Mouse (Mus musculus) limb, embryonic 14.5 days (tissue): Measurements from ENCODE around the gene Igfn1. TPM values are rescaled to one million over a fixed set of nuclear protein-coding genes. Genes with fewer than 3 reads are reported as not detected.
A peak's percentile ranks its signal among the peaks of the same experiment; 100 is the strongest.

Source experiments
- ATAC-seq: fragments of 200-750 bp; cut with Nextera tagmentation; 2 replicates; pipeline ENCODE4 v1.8.0; 2017; ENCODE audit warnings: low read depth, moderate number of reproducible peaks, moderate TSS enrichment; ENCODE audit not compliant: low FRiP score
- DNase-seq: peaks from one replicate; pipeline ENCODE4 v3.0.0-alpha.2; 2015; ENCODE audit warnings: low spot score
- H3K27ac ChIP-seq: fragments of 300-500 bp; sonication (generic); replicated peaks from 2 replicates; pipeline ENCODE4 v1.5.1; 2014; ENCODE audit warnings: low read depth, mild to moderate bottlenecking, low read length, moderate library complexity, mixed read lengths
- H3K27me3 ChIP-seq: fragments of 300-500 bp; sonication (generic); 2 replicates; pipeline ENCODE4 v1.6.1; 2014; ENCODE audit warnings: low read length, mixed read lengths; ENCODE audit not compliant: control insufficient read depth, insufficient read depth
- H3K36me3 ChIP-seq: fragments of 300-500 bp; sonication (generic); 2 replicates; pipeline ENCODE4 v1.6.1; 2014; ENCODE audit warnings: mild to moderate bottlenecking, low read length, moderate library complexity, mixed read lengths; ENCODE audit not compliant: control insufficient read depth, insufficient read depth
- H3K4me1 ChIP-seq: fragments of 300-500 bp; sonication (generic); 2 replicates; pipeline ENCODE4 v1.6.1; 2014; ENCODE audit warnings: antibody characterized with exemption, low read length, mixed read lengths; ENCODE audit not compliant: control insufficient read depth, insufficient read depth
- H3K4me2 ChIP-seq: fragments of 300-500 bp; sonication (generic); replicated peaks from 2 replicates; pipeline ENCODE4 v1.6.1; 2014; ENCODE audit warnings: low read depth, mild to moderate bottlenecking, low read length, moderate library complexity; ENCODE audit not compliant: severe bottlenecking
- H3K4me3 ChIP-seq: fragments of 300-500 bp; sonication (generic); replicated peaks from 2 replicates; pipeline ENCODE4 v1.5.1; 2014; ENCODE audit warnings: low read length
- H3K9ac ChIP-seq: fragments of 300-500 bp; sonication (generic); 2 replicates; pipeline ENCODE4 v1.6.1; 2014; ENCODE audit warnings: mild to moderate bottlenecking, low read depth, low read length, moderate library complexity; ENCODE audit not compliant: severe bottlenecking
- H3K9me3 ChIP-seq: fragments of 300-500 bp; sonication (generic); 2 replicates; pipeline ENCODE4 v1.6.1; 2016; ENCODE audit warnings: low read length; ENCODE audit not compliant: control insufficient read depth
- POLR2A ChIP-seq: fragments of 200-500 bp; IDR thresholded peaks from 2 replicates; pipeline ENCODE4 v1.8.0; 2012; ENCODE audit warnings: inconsistent platforms, mild to moderate bottlenecking, moderate library complexity, borderline replicate concordance; ENCODE audit not compliant: insufficient read depth, insufficient read length; ENCODE audit errors: extremely low read depth
- WGBS: fragments of 180-500 bp; shearing (Covaris S2); extraction: QIAGEN DNeasy Blood & Tissue Kit; methylation state at CpG from one replicate; pipeline ENCODE4 v1.1.7; 2014; 5-methylcytosine and 5-hydroxymethylcytosine counted together
- polyA plus RNA-seq, 2 experiments: library from polyadenylated mRNA; depleted of rRNA in 1 of 2; stranded (reverse) in 1 of 2; unstranded in 1 of 2; fragments of >200 nt; fragmentation: Nextera tagmentation in 1 of 2; extraction: Ambion mirVana in 1 of 2; gene quantifications; 2 replicates each; pipeline versions ENCODE4 v1.2.1 to v1.2.3; 2012 to 2014

Gene Igfn1
- polyA plus RNA-seq, 2 experiments, result 0.28 to 0.69 TPM

DNA sequence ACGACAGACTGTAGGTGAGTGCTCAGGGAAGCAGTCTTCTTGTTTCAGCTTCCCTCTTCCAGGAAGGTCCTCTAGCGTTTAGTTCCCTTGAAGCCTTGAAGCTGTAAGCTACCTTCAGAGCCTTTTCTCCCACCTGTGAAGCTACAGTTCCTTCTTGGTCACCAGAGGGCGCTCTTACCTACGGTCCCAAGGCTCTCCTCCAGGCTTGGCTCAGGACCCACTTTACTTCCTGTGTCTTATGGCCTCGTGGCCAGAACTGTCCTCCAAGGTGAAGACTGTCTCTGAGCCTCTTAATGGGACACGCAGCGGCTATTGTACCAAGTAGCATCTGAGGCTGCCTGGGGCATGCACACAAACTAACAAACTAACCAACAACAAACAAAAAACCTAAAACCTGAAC is 60.4 kb downstream of the Igfn1 start:
- Histone ChIP-seq H3K4me3 (no peak overlapping the region), H3K27me3 (no peaks in the 10 kb centered on the region), H3K4me2 (no peak overlapping the region), H3K4me1 (no peaks in the 10 kb centered on the region), H3K27ac (no peak overlapping the region), H3K36me3 (no peaks in the 10 kb centered on the region), H3K9ac (no peak overlapping the region), H3K9me3 (no peaks in the 10 kb centered on the region)
- WGBS, result 9% methylated on average over 7 of the region's 7 CpGs
- DNase-seq, result no peak
- no peak for ATAC-seq
- TF ChIP-seq POLR2A, result no peak

DNA sequence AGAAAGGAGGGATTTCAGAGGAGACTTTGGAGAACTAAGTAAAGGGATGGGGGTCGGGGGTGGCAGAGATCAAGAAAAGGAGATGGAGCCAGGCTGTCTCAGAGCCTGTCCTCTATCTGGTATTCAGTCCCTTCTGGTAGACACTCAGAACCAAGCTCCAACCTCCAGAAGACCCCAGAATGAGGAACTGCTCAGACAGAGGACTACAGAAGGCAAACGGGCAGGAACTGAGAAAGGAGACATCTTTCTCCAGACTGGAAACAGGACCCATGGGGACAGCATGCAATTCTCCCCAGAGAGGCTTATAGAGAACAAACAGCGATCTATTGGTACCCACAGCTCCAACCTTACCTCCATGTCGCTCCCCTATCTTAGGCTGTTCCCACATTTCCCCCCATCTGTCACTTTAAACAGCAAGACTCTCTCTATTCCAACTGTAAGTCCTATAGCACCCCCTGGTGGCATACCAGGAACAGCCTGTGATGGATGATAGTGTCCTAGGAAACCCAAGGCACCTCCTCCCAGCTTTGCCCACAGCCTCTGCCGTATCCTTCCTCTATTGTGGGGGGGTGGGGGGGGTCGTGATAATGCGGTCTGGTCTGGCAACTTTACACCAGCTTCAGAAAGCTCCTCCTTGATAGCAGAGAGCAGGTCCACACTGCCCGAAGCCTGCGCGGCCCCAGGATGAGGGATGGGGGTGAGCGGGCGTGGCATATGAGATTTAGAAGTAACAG is 61.4 kb downstream of the Igfn1 start:
- Histone ChIP-seq H3K36me3 (no peaks in the 10 kb centered on the region), H3K9me3 (no peaks in the 10 kb centered on the region), H3K27me3 (no peaks in the 10 kb centered on the region), H3K4me1 (no peaks in the 10 kb centered on the region), H3K4me2 (no peak overlapping the region), H3K4me3 (no peak overlapping the region), H3K9ac (no peak overlapping the region), H3K27ac (no peak overlapping the region)
- peak; percentile 93 for DNase-seq
- WGBS, result 44% methylated on average over 12 of the region's 12 CpGs
- no peak for TF ChIP-seq POLR2A
- peak; percentile 54; the same call in 1 of the 2 replicates for ATAC-seq

DNA sequence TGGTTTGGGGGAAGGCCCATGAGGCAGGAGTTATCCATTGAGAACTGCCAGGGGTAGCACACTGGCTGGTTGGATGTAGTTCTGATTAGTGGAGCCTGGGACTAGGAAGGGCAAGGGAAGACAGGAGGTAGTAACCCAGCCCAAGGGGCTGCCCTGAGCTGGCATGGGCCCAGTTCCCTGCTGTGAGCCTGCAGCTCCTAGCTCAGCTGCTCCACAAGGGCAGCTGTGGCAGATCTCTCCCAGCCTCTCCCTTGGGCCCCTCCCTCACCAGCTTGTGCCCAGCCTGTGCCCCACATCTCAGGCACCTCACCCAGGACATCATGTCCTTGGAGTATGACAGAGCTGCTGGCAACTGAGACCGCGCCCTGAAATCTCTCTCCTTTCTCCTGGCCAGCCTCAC is 62.4 kb downstream of the Igfn1 start:
- TF ChIP-seq POLR2A, result no peak
- DNase-seq (no peak), ATAC-seq (no peak)
- H3K27me3 ChIP-seq, result no peaks in the 10 kb centered on the region
- no peak overlapping the region for H3K9ac ChIP-seq
- no peaks in the 10 kb centered on the region for H3K4me1 ChIP-seq
- H3K4me2 ChIP-seq, result no peak overlapping the region
- 89% methylated on average over 2 of the region's 2 CpGs for WGBS
- H3K4me3 ChIP-seq, result no peak overlapping the region
- H3K9me3 ChIP-seq, result no peaks in the 10 kb centered on the region
- H3K36me3 ChIP-seq, result no peaks in the 10 kb centered on the region
- no peak overlapping the region for H3K27ac ChIP-seq

DNA sequence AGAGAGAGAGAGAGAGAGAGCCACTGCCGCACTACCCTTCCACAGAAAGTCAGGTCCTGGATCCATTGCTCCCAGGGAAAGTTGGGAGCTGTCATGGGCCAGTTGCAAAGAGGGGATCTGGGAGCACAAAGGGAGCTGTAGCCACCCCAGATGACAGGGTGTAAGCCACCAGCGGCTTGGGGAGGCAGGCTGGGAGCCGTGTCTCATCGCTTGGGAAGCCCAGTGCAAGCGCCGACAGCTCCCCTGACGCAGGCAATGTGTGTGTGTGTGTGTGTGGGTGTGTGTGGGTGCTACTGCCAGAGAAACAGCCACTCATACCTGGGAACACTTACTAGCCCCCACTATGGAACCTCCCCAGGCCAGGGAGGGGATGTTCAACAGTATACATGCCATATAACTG is 64.0 kb downstream of the Igfn1 start:
- H3K4me1 ChIP-seq, result no peaks in the 10 kb centered on the region
- TF ChIP-seq POLR2A, result no peak
- no peak overlapping the region for H3K27ac ChIP-seq
- no peak for DNase-seq
- no peak overlapping the region for H3K9ac ChIP-seq
- 27% methylated on average over 7 of the region's 7 CpGs for WGBS
- no peaks in the 10 kb centered on the region for H3K27me3 ChIP-seq
- H3K4me2 ChIP-seq, result no peak overlapping the region
- no peaks in the 10 kb centered on the region for H3K9me3 ChIP-seq
- no peak overlapping the region for H3K4me3 ChIP-seq
- no peaks in the 10 kb centered on the region for H3K36me3 ChIP-seq
- no peak for ATAC-seq

DNA sequence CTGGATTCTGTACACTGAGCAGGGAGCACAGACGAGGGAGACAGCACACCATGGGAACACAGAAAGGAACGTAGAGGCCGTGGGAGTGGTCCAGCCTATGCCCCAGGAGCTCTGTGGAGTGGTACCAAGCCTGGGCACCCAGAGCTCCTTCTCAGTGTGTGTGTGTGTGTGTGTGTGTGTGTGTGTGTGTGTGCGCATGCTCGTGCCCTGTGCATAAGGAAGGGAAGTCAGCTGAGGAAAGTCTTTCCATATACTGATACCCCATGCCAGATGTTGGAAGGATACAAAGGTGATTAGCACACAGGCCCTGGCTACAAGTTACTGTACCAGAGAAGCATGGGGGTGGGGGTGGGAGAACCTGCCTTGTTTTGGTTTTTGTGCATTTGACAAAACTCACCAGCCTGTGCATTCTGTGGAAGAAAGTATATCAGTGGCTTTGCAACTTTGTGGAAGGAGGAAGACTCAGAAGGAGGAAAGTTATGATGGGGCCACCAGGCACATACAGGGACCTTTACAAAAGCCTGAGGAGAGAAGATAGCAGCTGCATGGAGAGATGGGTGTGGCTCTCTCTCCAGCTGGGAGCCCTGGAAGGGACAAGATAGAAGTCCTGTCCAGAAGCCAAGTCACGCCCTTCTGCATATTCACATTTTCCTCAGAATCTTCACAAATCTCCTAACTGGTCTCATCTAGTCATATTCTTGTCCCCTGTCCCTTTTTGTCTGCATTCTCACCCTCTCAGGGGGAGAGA is 64.7 kb downstream of the Igfn1 start:
- 70% methylated on average over 6 of the region's 6 CpGs for WGBS
- Histone ChIP-seq H3K4me2 (no peak overlapping the region), H3K36me3 (no peaks in the 10 kb centered on the region), H3K9ac (no peak overlapping the region), H3K27me3 (no peaks in the 10 kb centered on the region), H3K4me1 (no peaks in the 10 kb centered on the region), H3K27ac (no peak overlapping the region), H3K9me3 (no peaks in the 10 kb centered on the region), H3K4me3 (no peak overlapping the region)
- TF ChIP-seq POLR2A, result no peak
- no peak for DNase-seq
- no peak for ATAC-seq
